Mouse (Mus musculus): ENCODE results near the gene Polr2m.

- TF ChIP-seq CTCF (IDR thresholded peaks at IDR 0.05; ENCODE audit: low read depth) (no peak), EP300 (IDR thresholded peaks at IDR 0.05; ENCODE audit: low read depth) (no peak)
These were observed 8.0 kb upstream of the Polr2m start for GRCm38 (mm10) chr9:71493771-71494170.

All from liver, embryonic 14.5 days (tissue).